Mouse (Mus musculus): ENCODE measurements around the gene Acat2. TPM values are rescaled to one million over a fixed set of nuclear protein-coding genes. Genes with fewer than 3 reads are reported as not detected.
"Not testable (repeated sequence)": the region's sequence is repeated elsewhere in the genome, so short reads cannot be mapped to it uniquely, and the experiment has no call there.

The Acat2 gene
- polyA plus RNA-seq (2012; rRNA removed) = 62.9 and 67.4 TPM in 2 replicates
- polyA plus RNA-seq (2014; fragmentation: Nextera tagmentation; extraction: Ambion mirVana) = 110 and 119 TPM in 2 replicates

- Histone ChIP-seq H3K36me3 (ENCODE audit: control insufficient read depth, insufficient read depth, low read length) (peaks cover 14% of the 10 kb centered on the region), H3K9me3 (ENCODE audit: control insufficient read depth, low read length) (no peaks in the 10 kb centered on the region), H3K9ac (ENCODE audit: low read depth, low read length, severe bottlenecking) (peak within 1 kb of the TSS; percentile 51), H3K27me3 (ENCODE audit: control insufficient read depth, insufficient read depth, low read length) (no peaks in the 10 kb centered on the region), H3K4me3 (replicated peaks; ENCODE audit: low read length) (peak within 1 kb of the TSS; percentile 60), H3K27ac (replicated peaks; ENCODE audit: low read depth, low read length) (peak within 1 kb of the TSS; percentile 63), H3K4me2 (replicated peaks; ENCODE audit: low read depth, low read length, severe bottlenecking) (peak within 1 kb of the TSS; percentile 75), H3K4me1 (ENCODE audit: control insufficient read depth, insufficient read depth, low read length) (peaks cover 5% of the 10 kb centered on the region)
- DNase-seq (ENCODE audit: low spot score) (peak; percentile 95), ATAC-seq (ENCODE audit: low FRiP score, low read depth) (peak; percentile 98)
- under 1% methylated on average over 42 of the region's 42 CpGs for WGBS
- TF ChIP-seq POLR2A (IDR thresholded peaks at IDR 0.05; ENCODE audit: borderline replicate concordance, extremely low read depth, insufficient read depth, insufficient read length) = peak; percentile 73; the same call in 1 of the 2 replicates
Measured at GRCm38 (mm10) chr17:12960331-12960873, at the start of gene Acat2. TSS of gene Acat2 (minus strand) at chr17:12960747.

GRCm38 (mm10) chr17:13009887-13010286 is 49.3 kb upstream of the Acat2 start:
- WGBS = 33% methylated on average over 3 of the region's 3 CpGs
- ATAC-seq (ENCODE audit: low FRiP score, low read depth) = no peak

GRCm38 (mm10) chr17:13008528-13008927 is 48.0 kb upstream of the Acat2 start:
- DNase-seq (ENCODE audit: low spot score) (no peak), ATAC-seq (ENCODE audit: low FRiP score, low read depth) (no peak)
- Histone ChIP-seq H3K4me1 (ENCODE audit: control insufficient read depth, insufficient read depth, low read length) (peaks cover 8% of the 10 kb centered on the region), H3K9me3 (ENCODE audit: control insufficient read depth, low read length) (no peaks in the 10 kb centered on the region), H3K9ac (ENCODE audit: low read depth, low read length, severe bottlenecking) (peak overlapping the region; percentile 73), H3K27me3 (ENCODE audit: control insufficient read depth, insufficient read depth, low read length) (no peaks in the 10 kb centered on the region), H3K36me3 (ENCODE audit: control insufficient read depth, insufficient read depth, low read length) (peaks cover 19% of the 10 kb centered on the region), H3K27ac (replicated peaks; ENCODE audit: low read depth, low read length) (peak overlapping the region; percentile 73; the same call in 1 of the 2 replicates), H3K4me3 (replicated peaks; ENCODE audit: low read length) (peak overlapping the region; percentile 82), H3K4me2 (replicated peaks; ENCODE audit: low read depth, low read length, severe bottlenecking) (peak overlapping the region; percentile 76)
- WGBS = 8% methylated on average over 10 of the region's 10 CpGs
- TF ChIP-seq POLR2A (IDR thresholded peaks at IDR 0.05; ENCODE audit: borderline replicate concordance, extremely low read depth, insufficient read depth, insufficient read length) = no peak

More at GRCm38 (mm10) chr17:13009887-13010286, 49.3 kb upstream of the Acat2 start:
- no peak overlapping the region for H3K4me2 ChIP-seq (replicated peaks; ENCODE audit: low read depth, low read length, severe bottlenecking)
- H3K9me3 ChIP-seq (ENCODE audit: control insufficient read depth, low read length) = no peaks in the 10 kb centered on the region
- peaks cover 31% of the 10 kb centered on the region for H3K36me3 ChIP-seq (ENCODE audit: control insufficient read depth, insufficient read depth, low read length)
- no peak overlapping the region for H3K27ac ChIP-seq (replicated peaks; ENCODE audit: low read depth, low read length)
- H3K27me3 ChIP-seq (ENCODE audit: control insufficient read depth, insufficient read depth, low read length) = no peaks in the 10 kb centered on the region
- no peak overlapping the region for H3K9ac ChIP-seq (ENCODE audit: low read depth, low read length, severe bottlenecking)
- H3K4me3 ChIP-seq (replicated peaks; ENCODE audit: low read length) = no peak overlapping the region
- no peak for TF ChIP-seq POLR2A (IDR thresholded peaks at IDR 0.05; ENCODE audit: borderline replicate concordance, extremely low read depth, insufficient read depth, insufficient read length)
- peaks cover 8% of the 10 kb centered on the region for H3K4me1 ChIP-seq (ENCODE audit: control insufficient read depth, insufficient read depth, low read length)
- peak; percentile 78 for DNase-seq (ENCODE audit: low spot score)

GRCm38 (mm10) chr17:13007730-13008425 is 47.3 kb upstream of the Acat2 start:
- ATAC-seq (ENCODE audit: low FRiP score, low read depth) (peak; percentile 98), DNase-seq (ENCODE audit: low spot score) (peak; percentile 95)
- Histone ChIP-seq H3K4me3 (replicated peaks; ENCODE audit: low read length) (peak overlapping the region; percentile 82), H3K36me3 (ENCODE audit: control insufficient read depth, insufficient read depth, low read length) (peaks cover 13% of the 10 kb centered on the region), H3K27me3 (ENCODE audit: control insufficient read depth, insufficient read depth, low read length) (no peaks in the 10 kb centered on the region), H3K27ac (replicated peaks; ENCODE audit: low read depth, low read length) (peak overlapping the region; percentile 73), H3K9me3 (ENCODE audit: control insufficient read depth, low read length) (no peaks in the 10 kb centered on the region), H3K4me1 (ENCODE audit: control insufficient read depth, insufficient read depth, low read length) (peaks cover 8% of the 10 kb centered on the region), H3K9ac (ENCODE audit: low read depth, low read length, severe bottlenecking) (peak overlapping the region; percentile 73), H3K4me2 (replicated peaks; ENCODE audit: low read depth, low read length, severe bottlenecking) (peak overlapping the region; percentile 76)
- WGBS = under 1% methylated on average over 45 of the region's 76 CpGs
- no peak for TF ChIP-seq POLR2A (IDR thresholded peaks at IDR 0.05; ENCODE audit: borderline replicate concordance, extremely low read depth, insufficient read depth, insufficient read length)

- no peaks in the 10 kb centered on the region for H3K27me3 ChIP-seq (ENCODE audit: control insufficient read depth, insufficient read depth, low read length)
- no peaks in the 10 kb centered on the region for H3K9me3 ChIP-seq (ENCODE audit: control insufficient read depth, low read length)
- ATAC-seq (ENCODE audit: low FRiP score, low read depth) (no peak), DNase-seq (ENCODE audit: low spot score) (no peak)
- peaks cover 8% of the 10 kb centered on the region for H3K4me1 ChIP-seq (ENCODE audit: control insufficient read depth, insufficient read depth, low read length)
- peak overlapping the region; percentile 82 for H3K4me3 ChIP-seq (replicated peaks; ENCODE audit: low read length)
- peak overlapping the region; percentile 73 for H3K9ac ChIP-seq (ENCODE audit: low read depth, low read length, severe bottlenecking)
- H3K4me2 ChIP-seq (replicated peaks; ENCODE audit: low read depth, low read length, severe bottlenecking) = peak overlapping the region; percentile 76
- no peak overlapping the region for H3K27ac ChIP-seq (replicated peaks; ENCODE audit: low read depth, low read length)
- WGBS = 48% methylated on average over 5 of the region's 5 CpGs
- no peak for TF ChIP-seq POLR2A (IDR thresholded peaks at IDR 0.05; ENCODE audit: borderline replicate concordance, extremely low read depth, insufficient read depth, insufficient read length)
- H3K36me3 ChIP-seq (ENCODE audit: control insufficient read depth, insufficient read depth, low read length) = peaks cover 6% of the 10 kb centered on the region
Measured at GRCm38 (mm10) chr17:13006984-13007383, 46.4 kb upstream of the Acat2 start.

- Histone ChIP-seq H3K4me2 (replicated peaks; ENCODE audit: low read depth, low read length, severe bottlenecking) (peak within 1 kb of the TSS; percentile 76), H3K4me3 (replicated peaks; ENCODE audit: low read length) (peak within 1 kb of the TSS; percentile 82), H3K27ac (replicated peaks; ENCODE audit: low read depth, low read length) (peak within 1 kb of the TSS; percentile 73; the same call in 1 of the 2 replicates), H3K9ac (ENCODE audit: low read depth, low read length, severe bottlenecking) (peak within 1 kb of the TSS; percentile 73)
- not testable (repeated sequence) for H3K4me1 ChIP-seq (ENCODE audit: control insufficient read depth, insufficient read depth, low read length); H3K36me3 ChIP-seq (ENCODE audit: control insufficient read depth, insufficient read depth, low read length); H3K9me3 ChIP-seq (ENCODE audit: control insufficient read depth, low read length); H3K27me3 ChIP-seq (ENCODE audit: control insufficient read depth, insufficient read depth, low read length); DNase-seq (ENCODE audit: low spot score); ATAC-seq (ENCODE audit: low FRiP score, low read depth)
- 94% methylated on average over 2 of the region's 2 CpGs for WGBS
Measured at GRCm38 (mm10) chr17:13006546-13006945, 46.0 kb upstream of the Acat2 start, which contains the start of gene Sod2. TSS of gene Sod2 (plus strand) at chr17:13006846.

GRCm38 (mm10) chr17:13004436-13004835 is 43.9 kb upstream of the Acat2 start:
- WGBS = 72% methylated on average over 2 of the region's 2 CpGs
- ATAC-seq (ENCODE audit: low FRiP score, low read depth) = not testable (repeated sequence)

More at GRCm38 (mm10) chr17:13004436-13004835, 43.9 kb upstream of the Acat2 start:
- not testable (repeated sequence) for H3K36me3 ChIP-seq (ENCODE audit: control insufficient read depth, insufficient read depth, low read length); H3K4me1 ChIP-seq (ENCODE audit: control insufficient read depth, insufficient read depth, low read length); H3K27ac ChIP-seq (replicated peaks; ENCODE audit: low read depth, low read length); H3K27me3 ChIP-seq (ENCODE audit: control insufficient read depth, insufficient read depth, low read length); DNase-seq (ENCODE audit: low spot score); H3K9me3 ChIP-seq (ENCODE audit: control insufficient read depth, low read length); H3K4me3 ChIP-seq (replicated peaks; ENCODE audit: low read length); H3K4me2 ChIP-seq (replicated peaks; ENCODE audit: low read depth, low read length, severe bottlenecking); H3K9ac ChIP-seq (ENCODE audit: low read depth, low read length, severe bottlenecking)
